Mouse (Mus musculus): ENCODE measurements around the gene Casp8ap2.
A peak's percentile ranks its signal among the peaks of the same experiment; 100 is the strongest.

The Casp8ap2 gene

DNA sequence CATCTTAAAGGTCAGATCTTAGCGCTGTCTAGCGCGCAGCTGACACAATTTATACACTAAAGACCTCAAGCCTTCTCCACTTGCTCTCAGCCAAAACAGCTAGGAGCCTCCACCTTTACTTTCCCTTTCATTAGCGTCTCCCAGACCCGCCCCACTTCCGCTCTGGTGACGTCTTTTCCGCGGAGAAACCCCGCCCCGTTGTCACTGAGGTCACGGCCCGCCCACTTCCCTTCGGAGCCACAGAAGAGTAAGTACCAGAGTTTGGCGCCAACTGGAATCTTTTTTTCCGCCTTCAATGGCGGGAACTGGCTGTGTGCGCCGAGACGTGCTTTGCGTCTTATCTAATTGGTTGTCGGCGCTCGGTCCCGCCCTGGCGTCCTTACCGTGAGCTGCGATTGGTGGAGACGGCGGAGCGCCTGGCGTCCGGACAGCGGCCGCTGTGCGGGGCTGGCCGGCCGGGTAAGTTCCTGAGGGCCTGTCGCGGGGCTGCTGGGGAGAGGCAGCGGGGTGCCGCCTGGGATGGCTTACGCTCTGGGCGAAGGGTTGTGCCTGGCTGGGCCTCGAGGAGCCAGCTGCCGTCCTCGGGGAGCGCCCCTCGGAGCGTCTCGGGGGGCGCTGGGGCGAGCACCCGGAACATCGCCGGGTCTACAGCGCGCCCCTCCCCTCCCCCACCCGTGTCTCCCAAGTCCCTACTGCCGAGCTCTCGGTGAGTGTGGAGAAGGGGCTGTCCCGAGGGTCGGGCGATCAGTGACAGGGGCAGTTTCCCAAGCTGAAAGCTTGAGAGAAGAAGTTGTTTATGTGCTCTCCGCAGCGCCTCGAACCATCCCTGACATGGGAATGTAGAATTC lies at the start of gene Casp8ap2:
Gene Casp8ap2, plus strand, starts transcription at position 418 of the 848 bp plus-strand sequence.
- DNase-seq (ENCODE audit: low read depth in 1 of 2, low spot score in 2 of 2): peak; percentile 99 to 100

DNA sequence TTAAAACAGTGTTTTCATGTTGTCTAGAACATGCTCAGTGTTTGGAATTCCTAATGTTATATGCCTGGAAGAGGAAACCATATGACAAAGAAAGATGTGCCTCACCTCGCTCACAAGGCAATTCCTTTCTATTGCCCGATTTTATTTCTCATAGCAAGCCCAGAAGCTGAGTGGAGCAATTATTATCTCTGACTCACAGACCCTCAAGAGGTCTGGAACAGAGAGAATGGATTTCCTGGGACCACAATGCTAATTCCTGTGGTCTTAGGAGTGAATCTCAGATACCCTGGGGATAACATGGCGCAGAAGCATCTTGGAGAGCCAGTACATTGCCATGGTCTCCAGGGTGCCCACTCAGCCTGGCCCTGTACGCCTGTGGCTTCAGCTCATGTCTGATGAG lies 46.2 kb upstream of the Casp8ap2 start:
- DNase-seq (ENCODE audit: low read depth in 1 of 2, low spot score in 2 of 2): no peak

DNA sequence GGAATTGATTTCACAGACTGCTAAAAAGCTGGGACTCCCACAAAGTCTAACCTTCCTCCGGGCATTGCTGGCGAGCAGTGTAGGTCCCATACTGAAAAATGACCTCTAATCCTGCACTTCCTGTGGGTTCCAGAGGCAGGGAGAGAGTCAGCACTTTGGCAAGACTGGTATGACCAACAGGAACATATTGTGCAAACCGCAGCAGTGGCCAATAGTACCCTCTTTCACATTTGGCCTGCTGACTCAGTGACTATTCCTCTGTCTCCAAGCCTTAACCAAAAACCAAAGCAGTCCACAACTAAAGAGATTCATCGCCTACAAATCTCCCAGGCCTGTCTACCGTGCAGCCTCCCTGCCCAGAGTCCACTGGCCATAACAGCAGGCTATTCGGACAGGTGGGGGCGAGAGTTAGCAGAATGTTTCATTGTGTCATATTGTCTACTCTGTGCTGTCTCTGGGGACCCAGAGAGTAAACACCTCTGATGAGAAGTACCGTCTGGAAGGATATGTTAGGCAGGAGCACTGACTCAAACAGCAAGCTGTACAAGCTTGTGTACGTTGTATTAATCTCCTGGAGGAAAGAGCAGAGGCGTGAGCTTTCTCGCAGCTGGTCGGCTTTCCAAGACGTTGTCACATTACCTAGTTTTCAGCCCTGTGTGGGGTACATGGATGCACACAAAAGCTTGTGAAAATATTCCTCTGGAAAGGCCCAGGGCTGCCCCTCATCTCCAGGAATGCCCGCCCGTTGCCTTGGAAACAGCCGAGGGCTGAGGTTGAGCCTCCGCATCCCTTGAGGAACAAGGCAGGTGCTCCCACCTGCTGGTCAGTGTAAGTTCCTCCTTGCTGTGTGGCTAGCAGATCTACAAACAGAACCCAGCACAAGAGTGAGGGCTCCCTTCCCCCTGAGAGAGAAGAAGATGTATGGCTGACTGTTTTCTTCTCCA lies 45.0 kb upstream of the Casp8ap2 start:
- peak; percentile 29 to 32 for DNase-seq (ENCODE audit: low read depth in 1 of 2, low spot score in 2 of 2)

DNA sequence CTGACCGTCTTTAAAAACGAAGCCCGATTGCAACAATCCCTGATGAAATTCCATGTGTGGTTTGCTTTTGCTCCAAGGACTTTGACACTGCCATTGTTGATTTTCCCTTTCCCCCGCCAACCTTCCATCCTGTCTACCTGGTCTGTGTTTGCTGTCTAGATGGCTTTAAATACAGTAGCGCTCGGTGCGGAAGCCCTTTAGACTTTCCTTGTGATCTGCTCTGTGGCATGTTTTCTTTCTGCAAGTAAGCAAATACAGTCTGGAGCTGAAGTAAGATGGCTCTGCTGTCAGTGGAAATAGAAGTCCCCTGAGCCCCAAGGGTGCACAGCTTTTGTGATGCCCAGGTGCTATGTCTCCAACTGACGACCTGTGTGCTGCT lies 44.3 kb upstream of the Casp8ap2 start:
- no peak for DNase-seq (ENCODE audit: low read depth in 1 of 2, low spot score in 2 of 2)

DNA sequence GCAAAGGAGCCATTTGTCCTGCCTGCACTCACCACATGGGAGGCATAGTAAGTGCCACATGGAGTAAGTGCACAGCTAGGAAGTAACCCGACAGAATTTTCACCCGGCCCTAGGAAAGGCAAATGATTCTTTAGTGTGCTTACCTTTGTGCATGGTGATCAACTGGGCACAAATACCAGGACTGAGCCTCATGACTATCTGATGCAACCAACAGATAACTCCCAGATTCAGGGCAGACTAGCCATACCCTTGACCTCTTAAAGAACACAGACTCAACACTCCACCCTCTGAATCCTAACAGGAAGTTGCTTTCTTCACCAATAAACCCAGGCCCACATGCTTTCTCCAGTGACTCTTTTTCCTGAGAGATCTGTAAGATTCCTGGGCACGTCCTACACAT lies 43.8 kb upstream of the Casp8ap2 start:
- DNase-seq (ENCODE audit: low read depth in 1 of 2, low spot score in 2 of 2): no peak

DNA sequence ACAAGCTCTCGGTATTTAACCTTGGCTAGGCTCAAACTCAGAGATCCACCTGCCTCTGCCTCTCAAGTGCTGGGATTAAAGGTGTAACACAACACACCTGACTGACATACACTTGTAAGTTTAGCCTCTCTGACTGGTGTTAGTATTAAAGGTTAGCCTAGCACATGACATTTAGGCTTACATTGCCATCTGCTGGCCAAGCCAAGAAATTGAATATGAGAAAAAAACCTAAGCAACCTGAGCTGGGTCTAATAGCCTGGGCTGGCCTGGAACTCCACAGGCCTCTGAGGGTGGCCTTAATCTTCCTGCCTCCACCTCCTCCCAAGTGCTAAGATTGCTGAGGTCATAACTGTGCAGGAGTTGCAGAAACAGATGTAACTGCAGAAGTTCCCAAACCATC lies 43.1 kb upstream of the Casp8ap2 start:
- no peak for DNase-seq (ENCODE audit: low read depth in 1 of 2, low spot score in 2 of 2)

DNA sequence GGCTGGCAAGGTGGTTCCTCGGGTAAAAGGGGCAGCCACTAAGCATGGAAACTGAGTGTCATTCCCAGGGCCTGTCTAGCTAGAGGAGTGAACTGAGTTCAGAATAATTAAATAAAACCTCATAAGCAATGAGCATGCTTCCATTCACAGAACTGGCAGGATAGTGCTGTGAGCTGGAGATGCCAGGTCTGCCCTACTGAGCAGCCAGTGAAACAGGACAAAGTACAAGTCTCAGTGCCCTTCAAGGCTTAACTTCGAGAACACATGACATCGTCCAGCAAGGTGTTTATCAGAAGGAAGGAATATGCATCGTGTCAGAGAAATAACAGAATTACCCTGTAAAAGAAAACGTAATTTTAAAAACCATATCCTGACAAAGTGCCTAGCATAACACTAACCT lies 41.7 kb upstream of the Casp8ap2 start:
- DNase-seq (ENCODE audit: low read depth in 1 of 2, low spot score in 2 of 2): no peak

DNA sequence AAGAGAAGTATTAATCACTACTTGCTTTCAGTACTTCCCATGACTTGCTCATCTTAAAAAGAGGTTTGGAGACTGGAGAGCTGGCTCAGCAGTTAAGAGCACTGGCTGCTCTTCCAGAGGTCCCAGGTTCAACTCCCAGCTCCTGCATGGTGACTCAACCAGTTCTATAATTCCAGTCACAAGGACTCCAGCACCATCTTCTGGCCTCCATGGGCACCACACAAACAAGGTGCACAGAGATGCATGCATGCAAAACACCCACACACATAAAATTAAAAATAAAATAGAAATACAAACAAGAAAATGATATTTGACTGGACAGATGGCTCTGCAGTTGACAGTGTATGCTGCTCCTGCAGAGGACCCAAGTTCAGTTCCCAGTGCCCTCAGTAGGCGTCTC lies 40.6 kb upstream of the Casp8ap2 start:
- DNase-seq (ENCODE audit: low read depth in 1 of 2, low spot score in 2 of 2): no peak

DNA sequence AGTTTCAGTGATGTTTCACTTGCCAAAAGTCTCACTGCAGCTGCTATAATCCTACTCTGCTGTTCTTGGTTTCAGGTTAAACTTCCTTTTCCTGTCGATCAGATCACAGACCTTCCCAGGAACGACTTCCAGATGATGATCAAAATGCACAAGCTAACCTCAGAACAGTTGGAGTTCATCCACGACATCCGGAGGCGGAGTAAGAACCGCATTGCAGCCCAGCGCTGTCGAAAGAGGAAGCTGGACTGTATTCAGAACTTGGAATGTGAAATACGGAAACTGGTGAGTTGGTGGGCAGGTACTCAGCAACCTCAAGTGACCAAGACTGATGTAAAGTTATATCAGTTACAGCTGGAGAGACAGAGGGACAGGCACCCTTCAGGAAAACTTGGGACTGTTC lies 40.1 kb upstream of the Casp8ap2 start:
- DNase-seq (ENCODE audit: low read depth in 1 of 2, low spot score in 2 of 2): peak; percentile 41 to 48

DNA sequence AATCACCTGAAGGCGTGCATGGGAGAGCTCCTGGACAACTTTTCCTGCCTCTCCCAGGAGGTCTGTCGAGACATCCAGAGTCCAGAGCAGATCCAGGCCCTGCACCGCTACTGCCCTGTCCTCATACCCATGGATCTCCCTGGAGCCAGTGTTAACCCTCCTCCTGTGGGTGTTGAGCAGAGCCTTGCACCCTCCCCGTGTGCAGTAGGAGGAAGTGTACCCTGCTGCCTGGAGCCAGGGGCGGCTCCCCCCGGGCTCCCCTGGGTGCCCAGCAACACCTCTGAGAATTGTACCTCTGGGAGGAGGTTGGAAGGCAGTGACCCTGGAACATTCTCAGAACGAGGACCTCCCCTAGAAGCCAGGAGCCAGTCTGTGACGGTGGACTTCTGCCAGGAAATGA lies 35.4 kb upstream of the Casp8ap2 start:
- no peak for DNase-seq (ENCODE audit: low read depth in 1 of 2, low spot score in 2 of 2)

DNA sequence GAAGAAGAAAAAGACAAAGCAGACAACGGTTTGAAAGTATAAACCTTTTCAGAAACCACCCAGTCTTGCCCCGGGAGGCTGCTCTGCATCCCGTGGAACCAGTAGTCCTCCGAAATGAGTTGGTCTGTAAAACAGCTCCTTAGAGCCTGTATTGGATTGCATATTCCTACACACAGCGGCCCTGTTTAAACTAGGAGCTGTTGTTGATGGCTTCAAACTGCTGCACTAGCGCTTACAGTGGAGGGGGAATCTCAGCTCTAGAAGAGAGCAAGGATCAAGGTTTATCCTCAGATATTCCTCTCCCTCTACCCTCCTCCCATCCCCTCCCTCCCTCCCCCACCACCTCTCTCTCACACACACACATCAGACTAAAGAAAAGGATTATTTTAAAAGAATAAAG lies 31.1 kb upstream of the Casp8ap2 start:
- DNase-seq (ENCODE audit: low read depth in 1 of 2, low spot score in 2 of 2): no peak

DNA sequence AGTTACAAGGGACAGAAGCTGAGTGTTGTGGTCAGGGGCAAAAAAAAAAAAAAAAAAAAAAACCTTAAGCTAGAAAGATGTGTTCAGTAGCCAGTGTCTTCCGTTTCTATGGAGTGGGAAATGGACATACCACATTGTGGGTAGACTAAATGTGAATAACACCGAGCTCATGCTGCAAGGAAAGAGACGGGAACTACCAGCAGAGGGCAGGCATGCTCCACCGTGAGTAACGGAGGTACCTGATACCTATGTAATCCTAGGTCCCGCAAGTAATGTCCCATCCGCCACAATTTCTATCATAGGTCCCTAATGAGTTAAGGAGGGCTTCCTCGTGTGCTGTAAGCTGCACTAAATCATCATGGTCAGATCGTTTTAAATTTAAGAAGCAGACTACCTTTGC lies 28.7 kb upstream of the Casp8ap2 start:
- DNase-seq (ENCODE audit: low read depth in 1 of 2, low spot score in 2 of 2): no peak

DNA sequence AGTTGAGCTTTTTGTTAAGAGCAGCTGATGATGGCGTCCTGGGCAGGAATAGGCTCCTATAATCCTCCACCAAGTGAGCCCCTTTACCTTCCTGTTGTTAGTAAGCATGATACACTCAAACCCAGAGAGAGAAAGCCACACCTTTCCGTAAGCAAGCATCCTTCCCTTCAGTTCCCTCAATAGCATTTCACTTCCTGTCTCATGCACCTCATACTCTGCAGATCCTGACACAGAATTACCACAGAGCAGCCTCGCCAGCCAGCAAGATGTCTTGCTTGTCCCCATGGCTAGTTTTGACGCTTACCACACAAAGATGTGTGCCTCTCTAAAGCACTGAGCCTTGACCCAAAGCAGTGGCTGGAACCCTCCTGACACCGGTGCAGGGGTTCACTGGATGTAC lies 27.7 kb upstream of the Casp8ap2 start:
- DNase-seq (ENCODE audit: low read depth in 1 of 2, low spot score in 2 of 2): no peak

DNA sequence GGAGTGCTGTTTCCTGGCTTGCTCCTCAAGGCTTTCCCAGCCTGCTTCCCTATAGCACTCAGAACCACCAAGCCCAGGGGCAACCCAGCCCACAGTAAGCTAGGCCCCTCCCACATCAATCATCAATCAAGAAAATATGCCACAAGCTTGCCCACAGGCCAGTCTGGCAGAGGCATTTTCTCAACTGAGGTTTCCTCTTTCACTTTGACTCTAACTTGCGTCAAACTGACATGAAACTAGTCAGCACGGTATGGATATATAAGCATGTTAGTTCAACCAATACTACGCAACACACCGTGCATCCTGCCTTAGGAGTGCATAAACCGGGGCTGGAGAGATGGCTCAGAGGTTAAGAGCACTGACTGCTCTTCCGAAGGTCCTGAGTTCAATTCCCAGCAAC lies 27.0 kb upstream of the Casp8ap2 start:
- DNase-seq (ENCODE audit: low read depth in 1 of 2, low spot score in 2 of 2): no peak

DNA sequence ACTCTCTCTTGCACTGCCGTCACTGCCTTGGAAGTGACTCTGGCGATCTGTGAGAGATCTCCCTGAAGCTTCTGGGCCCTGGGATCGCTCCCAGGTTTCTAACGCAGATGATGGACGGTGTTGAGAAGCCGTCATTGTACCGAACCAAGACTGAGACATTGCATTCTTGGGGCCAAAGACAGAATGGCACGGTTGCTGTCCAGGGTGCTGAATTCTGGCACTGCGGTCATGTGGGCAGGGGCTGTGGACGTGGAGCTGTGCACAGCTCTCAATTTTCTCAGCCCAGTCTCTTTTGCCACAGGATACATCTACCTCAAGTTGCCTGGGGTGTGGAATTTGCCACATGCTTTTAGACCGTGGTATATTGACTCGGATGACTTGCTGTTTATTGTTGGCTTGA lies 14.1 kb upstream of the Casp8ap2 start:
- DNase-seq (ENCODE audit: low read depth in 1 of 2, low spot score in 2 of 2): peak in 1 of 2 experiments; percentile 15

DNA sequence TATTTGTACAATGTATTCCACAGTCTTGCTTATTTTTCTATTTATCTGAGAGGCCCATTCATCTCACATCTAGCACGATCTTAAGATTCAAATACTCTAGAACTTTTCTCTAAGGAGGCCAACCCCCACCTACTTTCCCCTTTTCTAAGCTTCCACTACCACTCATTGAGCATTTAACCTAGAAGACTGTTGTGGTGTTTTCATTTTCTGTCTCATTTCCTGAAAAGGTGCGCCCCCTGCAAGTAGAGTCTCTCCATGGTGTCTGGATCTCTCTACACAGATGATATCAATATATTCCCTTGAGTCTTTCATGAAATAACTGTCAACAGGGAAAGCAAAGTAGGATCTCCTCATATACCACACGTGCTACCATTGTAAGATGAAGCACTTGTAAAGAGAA lies 12.6 kb upstream of the Casp8ap2 start, which contains the start of gene Gja10:
Gene Gja10, minus strand, starts transcription at position 101 of the 400 bp plus-strand sequence.
- no peak for DNase-seq (ENCODE audit: low read depth in 1 of 2, low spot score in 2 of 2)

DNA sequence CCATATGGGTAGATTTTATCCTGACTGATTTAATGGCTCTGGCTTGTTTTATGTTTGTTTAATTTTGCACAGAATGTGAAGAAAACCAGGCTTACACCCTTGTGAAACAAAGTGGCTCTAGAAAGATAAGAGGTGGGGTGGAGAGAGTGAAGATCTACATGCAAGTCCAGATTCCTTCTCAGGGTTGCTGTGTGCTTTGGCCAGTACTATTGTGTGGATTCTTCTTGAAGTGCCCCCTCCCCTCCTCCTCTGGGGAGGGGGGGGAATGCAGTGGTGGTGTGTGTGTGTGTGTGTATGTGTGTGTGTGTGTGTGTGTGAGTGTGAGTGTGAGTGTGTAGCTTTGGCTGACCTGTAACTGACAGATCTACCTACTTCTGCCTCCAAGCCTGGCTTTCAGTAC lies 6.4 kb downstream of the Casp8ap2 start:
- no peak for DNase-seq (ENCODE audit: low read depth in 1 of 2, low spot score in 2 of 2)

DNA sequence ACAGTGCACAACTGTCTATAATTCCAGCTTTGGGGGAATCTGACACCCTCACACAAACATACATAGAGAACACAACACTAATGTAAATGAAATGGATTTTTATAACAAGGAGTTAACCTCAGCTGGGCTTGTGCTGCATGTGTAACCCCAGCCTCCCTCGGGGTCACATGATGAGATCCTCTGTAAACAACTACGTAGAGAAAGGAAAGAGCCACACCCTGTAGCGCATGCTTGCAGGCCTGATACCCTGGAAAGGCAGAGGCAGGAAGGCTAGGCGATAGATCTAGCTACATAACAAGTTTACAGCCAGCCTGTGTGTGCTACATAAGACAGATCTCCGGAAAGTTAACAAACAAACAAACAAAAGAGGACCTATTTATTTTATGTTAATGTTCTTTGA lies 36.4 kb downstream of the Casp8ap2 start:
- DNase-seq (ENCODE audit: low read depth in 1 of 2, low spot score in 2 of 2): no peak

DNA sequence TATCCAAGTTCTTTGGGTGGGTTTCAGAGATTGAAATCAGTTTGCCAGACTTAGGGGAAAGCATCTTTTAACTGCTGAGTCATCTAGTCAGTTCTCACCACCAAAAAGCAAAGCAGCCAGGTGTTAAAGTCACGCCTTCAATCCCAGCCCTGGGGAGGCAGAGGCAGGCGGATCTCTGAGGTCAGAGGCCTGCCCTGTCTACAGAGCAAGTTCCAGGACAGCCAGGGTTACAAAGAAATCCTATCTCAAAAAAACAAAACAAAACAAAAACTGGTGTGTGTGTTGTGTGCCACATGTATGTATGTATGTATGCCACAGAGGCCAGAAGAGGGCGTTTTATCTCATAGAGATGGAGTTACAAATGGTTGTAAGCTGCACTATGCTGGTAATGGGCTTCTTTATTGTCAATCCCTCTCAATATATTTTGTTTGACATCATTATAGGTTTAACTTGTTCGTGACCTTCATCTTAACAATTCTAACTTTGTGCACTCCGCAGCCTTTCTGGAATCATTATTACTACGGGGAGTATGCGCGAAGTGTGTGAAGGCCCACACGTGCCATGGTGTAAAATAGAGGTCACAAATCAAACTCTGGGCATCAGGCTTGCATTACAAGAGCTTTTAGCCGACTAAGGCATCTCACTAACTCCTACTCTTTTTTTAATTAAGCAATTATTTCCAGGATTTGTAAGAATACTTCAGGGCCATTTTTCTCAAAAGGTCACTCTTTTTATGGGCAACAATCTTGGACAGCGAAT lies 41.1 kb downstream of the Casp8ap2 start:
- DNase-seq (ENCODE audit: low read depth in 1 of 2, low spot score in 2 of 2): no peak

DNA sequence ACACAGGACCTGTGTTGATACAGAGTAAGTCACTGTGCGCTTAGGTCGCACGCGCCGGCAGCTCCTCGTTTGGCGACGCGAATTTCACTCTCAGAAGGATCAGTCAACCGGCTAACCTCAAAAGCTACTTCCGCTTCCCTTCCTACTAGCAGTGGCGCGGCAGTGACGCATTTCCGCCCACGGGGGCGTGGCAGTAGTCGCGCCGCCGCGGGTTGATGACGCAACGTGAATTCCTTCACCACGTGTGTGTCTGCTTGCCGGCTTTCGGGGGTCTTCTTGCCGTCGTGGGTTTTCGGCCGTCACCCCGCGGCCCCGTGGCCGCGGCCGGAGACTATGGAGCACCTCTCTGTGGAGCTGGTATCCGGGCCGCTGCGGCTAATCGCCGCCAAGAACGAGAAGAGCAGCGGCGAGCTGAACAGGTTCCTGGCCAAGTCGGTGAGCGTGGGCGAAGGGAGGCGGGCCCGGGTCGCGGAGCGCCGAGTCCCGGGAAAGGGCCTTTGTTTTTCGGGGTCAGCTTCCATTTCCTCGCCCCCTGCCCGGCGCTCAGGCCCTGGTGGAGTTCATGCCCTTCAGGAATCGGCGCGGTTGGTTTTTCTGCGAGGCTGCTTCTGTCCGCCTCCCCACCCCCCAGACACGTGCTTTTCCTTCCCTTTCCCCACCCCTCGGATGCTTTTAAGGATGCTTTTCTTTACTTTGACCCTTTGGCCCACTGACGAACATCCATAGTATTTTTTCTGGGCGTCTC lies 41.8 kb downstream of the Casp8ap2 start, which contains the start of gene Mdn1:
Gene Mdn1, plus strand, starts transcription at position 202 of the 745 bp plus-strand sequence.
- peak; percentile 79 to 90 for DNase-seq (ENCODE audit: low read depth in 1 of 2, low spot score in 2 of 2)

Data from monocyte, adult 2 months (primary cell).